Mouse (Mus musculus) urinary bladder, adult 18-20 months (tissue): Measurements from ENCODE around the gene Ssbp3.

Experiments used
- DNase-seq, 2 experiments: peaks; one replicate each; pipeline ENCODE4 v3.0.0; 2022; ENCODE audit warnings: low spot score in 2 of 2, mixed read lengths in 2 of 2

Gene Ssbp3

DNA sequence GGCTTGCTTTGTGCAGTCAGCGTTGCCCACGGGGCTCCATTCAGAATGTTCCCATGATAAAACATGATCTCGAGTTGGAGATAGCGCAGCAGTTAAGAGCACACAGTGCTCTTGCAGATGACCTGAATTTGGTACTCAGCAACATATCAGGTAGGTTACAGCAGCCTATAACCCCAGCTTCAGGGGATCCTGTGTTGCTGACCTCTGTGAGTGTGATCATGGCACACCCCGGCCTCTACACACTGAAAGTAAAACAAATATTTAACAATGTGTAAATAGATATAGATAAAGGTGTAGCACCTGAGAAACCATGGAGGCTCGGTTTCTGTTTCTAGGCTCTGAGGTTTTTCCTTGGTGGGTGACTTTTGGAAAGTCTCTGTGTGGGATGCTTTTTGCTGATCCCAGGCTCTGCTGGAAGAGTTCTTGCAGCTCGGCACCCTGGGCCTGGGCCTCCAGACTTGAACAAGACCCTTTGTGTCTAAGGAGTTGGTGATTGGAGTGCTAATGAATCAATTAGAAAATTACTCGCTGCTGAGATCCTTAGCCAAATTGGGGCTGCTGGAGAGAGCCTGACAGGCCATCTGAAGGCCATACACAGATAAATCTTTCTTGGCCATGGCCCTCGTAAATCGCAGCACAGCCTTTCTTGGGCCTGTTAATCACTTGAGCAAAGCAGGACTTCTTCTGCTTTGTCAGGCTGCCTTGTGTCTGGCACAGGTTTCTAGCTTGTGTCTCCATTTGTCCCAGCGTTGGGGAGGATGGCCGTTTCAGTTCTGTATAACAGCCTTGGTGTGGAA, 49.2 kb downstream of the Ssbp3 start:
- no peak for DNase-seq

- no peak for DNase-seq
Measured at GRCm38 (mm10) chr4:106960476-106960875, 50.0 kb downstream of the Ssbp3 start.

GRCm38 (mm10) chr4:106961321-106961720, 50.8 kb downstream of the Ssbp3 start:
- DNase-seq = no peak

DNA sequence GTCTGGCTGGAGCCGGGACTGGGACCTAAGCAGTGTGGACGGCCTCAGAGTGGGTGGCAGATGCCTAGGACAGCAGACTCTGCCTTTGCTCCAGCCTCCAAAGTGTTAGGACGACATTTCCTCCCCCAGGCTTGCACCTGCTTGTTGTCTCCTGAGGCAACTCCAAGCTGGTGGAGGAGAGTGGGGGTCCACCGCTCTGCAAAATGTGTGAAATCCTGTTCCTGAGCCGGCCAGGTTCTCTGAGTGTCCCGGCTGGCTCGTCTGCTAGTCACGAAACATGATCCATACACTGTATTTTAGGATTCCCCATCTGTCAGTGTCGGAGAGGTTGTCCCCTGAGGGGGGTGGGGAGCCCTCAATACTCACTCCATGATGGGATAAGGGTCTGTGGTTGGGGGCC, 53.9 kb downstream of the Ssbp3 start:
- DNase-seq = no peak

DNA sequence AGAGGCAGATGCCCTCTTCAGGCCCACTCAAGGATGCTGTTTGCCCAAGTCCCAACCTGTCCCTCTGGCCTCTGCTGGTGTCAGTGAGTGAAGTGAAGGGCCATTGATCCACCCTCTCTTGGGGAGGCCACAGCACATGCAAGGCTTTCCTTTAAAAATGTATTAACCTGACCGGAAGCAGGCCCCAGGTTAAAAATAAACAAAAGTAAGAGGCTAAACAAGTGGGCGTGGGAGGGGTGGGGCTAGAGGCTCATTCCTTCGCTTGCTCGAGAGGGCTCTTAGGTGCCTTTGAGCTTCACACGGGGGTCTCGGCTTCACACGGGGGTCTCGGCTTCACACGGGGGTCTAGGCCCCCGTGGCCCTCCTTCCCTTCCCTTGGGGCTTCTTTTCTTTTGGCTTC, 54.5 kb downstream of the Ssbp3 start:
- DNase-seq = no peak

- DNase-seq = no peak
Measured at GRCm38 (mm10) chr4:106966443-106966842, 55.9 kb downstream of the Ssbp3 start.

DNA sequence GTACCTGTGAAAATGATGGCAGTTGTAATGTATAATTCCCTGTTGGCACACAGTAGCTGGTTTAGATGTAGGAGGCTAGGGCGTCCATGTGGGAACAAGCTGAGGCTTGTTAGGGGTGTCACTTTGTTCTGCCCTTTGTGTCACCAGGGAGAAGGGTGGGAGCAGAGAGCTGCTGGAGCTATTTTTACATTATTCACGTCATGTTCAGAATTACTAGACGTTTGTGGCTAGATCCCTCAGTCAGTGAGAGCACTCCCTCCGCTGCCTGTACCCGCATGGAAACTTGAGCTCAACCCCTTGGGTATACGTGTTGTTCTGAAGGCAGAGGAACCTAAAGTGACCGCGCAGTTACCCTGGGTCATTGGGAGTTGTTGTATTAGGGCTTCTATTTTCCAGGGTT, 58.4 kb downstream of the Ssbp3 start:
- no peak for DNase-seq

DNA sequence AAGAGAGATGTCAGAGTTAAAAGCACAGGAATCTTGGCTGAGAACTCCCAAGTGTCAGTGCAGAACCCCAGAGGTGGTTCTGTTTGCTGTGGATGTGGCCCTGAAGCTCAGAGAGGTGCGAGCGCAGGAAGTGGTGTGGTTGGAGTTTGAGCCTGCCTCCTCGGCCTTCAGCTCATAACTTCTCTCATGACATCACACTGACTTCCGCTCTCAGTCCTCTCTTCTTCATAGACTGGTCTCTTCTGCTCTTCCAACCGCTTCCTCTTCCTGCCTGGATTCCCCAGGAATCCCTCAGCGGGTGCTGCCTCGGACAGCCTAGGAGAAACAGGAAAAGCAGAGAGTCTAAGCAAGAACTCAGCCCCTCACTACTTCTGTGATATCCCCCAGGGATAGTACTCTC, 60.3 kb downstream of the Ssbp3 start:
- DNase-seq = no peak

GRCm38 (mm10) chr4:106972061-106972460, 61.6 kb downstream of the Ssbp3 start:
- no peak for DNase-seq

GRCm38 (mm10) chr4:106972461-106973384, 62.2 kb downstream of the Ssbp3 start:
- no peak for DNase-seq

DNA sequence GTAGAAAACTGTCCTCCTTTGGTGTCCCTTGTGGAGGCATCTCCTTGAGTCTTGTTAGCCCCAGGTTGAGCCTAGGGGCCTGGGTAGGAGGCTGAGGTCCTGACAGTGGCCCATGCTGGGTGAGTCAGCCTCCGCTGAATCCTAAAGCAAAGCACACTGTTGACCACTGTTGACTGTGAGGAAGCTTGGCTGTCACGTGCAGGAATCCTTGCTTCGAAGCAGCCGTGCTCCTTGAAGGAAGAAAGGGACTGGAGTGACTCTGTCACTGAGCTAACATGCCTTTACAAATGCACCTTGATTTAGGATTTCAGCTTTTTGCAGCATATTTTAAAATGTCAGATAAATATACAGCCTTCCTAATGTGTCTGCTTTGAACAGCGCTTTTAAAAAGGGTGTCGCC, 64.8 kb downstream of the Ssbp3 start:
- DNase-seq = no peak

DNA sequence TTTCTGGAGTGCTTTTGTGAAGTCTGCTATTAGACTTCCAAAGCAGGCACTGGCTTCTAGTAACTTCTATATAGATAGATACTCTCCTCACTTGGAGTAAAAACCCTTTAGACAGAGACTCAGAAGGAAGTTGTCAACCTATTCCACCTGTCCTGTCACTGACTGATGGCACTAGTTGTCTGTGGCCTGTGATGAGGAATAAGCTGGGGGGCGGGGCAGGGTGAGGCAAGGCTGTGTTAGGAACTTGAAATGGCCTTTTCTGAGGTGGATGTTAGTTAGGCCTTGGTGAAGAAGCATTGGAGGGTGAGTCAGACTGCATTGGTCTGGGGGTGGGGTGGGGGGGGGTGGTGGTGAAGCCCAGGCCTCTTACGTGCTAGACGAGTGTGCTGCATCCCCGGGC, 65.4 kb downstream of the Ssbp3 start:
- no peak for DNase-seq

GRCm38 (mm10) chr4:106976576-106976975, 66.1 kb downstream of the Ssbp3 start:
- no peak for DNase-seq

- no peak for DNase-seq
Measured at GRCm38 (mm10) chr4:106977218-106977651, 66.7 kb downstream of the Ssbp3 start.

GRCm38 (mm10) chr4:106978376-106978775, 67.9 kb downstream of the Ssbp3 start:
- DNase-seq = no peak

- peak; percentile 51 to 62 for DNase-seq
Measured at GRCm38 (mm10) chr4:106980669-106981068, 70.2 kb downstream of the Ssbp3 start.

- no peak for DNase-seq
Measured at GRCm38 (mm10) chr4:106981385-106982103, 71.0 kb downstream of the Ssbp3 start.

DNA sequence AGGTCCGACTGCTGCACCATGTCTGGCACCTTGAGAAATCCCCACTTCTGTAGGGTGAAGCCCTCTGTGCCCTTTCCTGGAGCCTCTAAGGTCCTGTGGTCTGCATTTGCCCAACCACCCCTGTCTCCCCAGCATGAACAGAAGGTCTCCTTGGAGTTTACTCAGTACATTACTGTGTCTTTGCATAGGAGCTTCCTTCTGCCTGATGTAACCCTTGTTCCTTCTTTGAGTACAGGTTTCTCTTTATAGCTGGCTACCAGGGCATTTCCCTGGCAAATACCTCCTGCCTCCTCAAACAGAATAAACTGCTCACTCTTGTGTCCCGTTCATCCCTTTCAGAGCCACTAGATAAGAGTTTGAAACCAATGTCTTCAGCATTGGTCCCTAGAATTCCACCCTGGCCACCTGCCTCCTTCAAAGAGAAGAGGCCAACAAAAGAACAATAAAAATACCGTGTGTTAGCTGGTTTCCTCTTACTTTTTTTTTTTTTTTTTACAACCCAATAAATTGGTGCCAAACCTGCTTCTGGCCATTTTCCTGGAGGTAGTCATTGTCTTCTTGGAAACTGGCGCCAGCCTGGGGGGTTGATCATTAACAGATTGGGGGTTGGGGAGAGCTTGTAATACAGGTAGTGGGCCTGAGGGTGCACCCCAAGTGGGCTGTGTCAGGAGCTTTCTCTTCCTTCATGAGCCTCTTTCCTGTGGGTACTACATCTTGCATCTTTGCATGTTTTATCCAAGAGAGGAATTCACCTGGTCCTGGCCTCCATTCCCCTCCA, 72.0 kb downstream of the Ssbp3 start:
- DNase-seq = no peak

GRCm38 (mm10) chr4:106983908-106984515, 73.5 kb downstream of the Ssbp3 start:
- no peak for DNase-seq

GRCm38 (mm10) chr4:106985289-106985688, 74.8 kb downstream of the Ssbp3 start:
- no peak for DNase-seq
